Mouse (Mus musculus): ENCODE data around the gene BC030870. TPM values are rescaled to one million over a fixed set of nuclear protein-coding genes. Genes with fewer than 3 reads are reported as not detected.
"Not testable (repeated sequence)": the region's sequence is repeated elsewhere in the genome, so short reads cannot be mapped to it uniquely, and the experiment has no call there.

BC030870 gene
- not detected for total RNA-seq (2021)

DNA sequence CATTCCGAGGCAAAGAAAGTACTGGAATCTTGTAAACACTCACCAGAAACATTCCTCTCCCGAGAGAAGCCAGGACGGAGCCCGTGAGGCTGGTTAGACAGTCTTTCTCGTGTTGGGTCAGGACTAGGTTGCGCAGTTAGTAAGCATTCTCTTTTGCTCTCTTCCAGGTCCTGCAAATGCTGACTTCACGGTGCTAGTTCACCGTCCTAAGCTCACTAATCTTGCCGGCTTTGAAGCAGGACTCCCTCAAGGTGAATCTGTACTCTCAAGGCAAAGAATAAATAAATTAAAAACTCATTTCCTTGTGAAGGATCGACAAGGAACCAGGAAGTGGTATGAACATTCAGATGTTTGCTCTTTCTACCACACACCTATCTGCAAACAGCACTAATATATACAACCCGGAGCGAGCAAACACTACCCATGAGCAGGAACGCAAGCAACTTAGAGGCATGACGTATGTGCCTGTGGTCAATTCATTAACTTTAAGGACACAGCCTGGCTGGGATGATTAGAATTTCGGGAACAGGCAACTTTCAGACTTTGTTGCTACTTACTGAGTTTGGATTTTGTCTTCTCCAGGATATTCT is at the start of gene BC030870:
Gene BC030870 (minus strand): TSS at position 365 of the 590 bp plus-strand sequence.
- intact Hi-C loops (cut with DNase I): no loop called here
- no peak for DNase-seq (ENCODE audit: low spot score in 2 of 2)

GRCm38 (mm10) chr8:65174746-65175476 is 45.5 kb upstream of the BC030870 start:
- intact Hi-C loops (cut with DNase I): no loop called here
- no peak for DNase-seq (ENCODE audit: low spot score in 2 of 2)

GRCm38 (mm10) chr8:65169184-65169583 is 39.8 kb upstream of the BC030870 start:
- DNase-seq (ENCODE audit: low spot score in 2 of 2): no peak
- intact Hi-C loops (cut with DNase I): no loop called here

DNA sequence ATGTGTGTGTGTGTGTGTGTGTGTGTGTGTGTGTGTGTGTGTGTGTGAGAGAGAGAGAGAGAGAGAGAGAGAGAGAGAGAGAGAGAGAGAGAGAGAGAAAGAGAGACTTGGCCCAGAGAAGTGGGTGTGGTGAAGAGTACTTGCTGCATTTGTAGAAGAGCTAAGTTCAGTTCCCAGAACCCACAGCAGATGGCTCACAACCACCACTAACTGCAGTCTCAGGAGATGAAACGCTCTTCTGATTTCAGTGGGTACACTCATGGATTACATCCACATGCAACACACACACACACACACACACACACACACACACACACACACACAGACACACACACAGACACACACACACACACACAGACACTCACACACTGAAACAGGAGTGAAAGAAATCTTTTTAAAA is 31.3 kb upstream of the BC030870 start:
- DNase-seq (ENCODE audit: low spot score in 2 of 2): peak; percentile 16 to 30
- intact Hi-C loops (cut with DNase I): not testable (repeated sequence)

DNA sequence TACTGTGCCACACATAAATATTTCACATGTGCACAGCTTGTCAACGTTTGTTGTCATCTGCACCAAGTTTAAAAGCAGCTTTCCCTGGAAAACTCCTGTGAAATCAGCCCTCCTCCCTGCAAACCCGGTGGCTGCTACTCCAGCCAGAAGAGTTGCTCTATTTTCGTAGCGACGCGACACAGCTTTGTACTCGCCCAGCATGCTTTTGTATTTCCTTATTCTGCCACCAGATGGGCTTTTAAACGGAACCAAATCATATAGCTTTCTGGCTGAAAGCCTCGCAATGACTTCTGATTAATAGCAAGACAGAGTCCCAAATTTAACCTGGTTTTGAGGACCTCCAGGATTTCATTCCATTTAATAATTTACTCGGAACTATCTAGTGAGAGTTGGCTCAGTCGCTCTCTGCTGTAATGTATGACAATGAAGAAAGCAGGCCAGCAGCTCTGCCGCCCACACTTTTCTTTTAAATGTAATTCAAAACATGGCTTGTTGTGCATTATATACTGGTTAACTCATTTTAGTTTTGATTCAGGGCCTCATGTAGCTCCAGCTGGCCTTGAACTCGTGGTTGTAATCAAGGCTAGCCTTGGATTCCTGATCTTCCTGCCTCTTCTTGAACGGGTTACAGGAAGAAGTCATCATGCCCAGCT is 29.9 kb upstream of the BC030870 start:
- intact Hi-C loops (cut with DNase I): loop anchor here (5.0 kb wide), 1 partner anchor 1283 kb away; no protein-coding TSS in a partner anchor
- peak; percentile 22 to 26 for DNase-seq (ENCODE audit: low spot score in 2 of 2)

DNA sequence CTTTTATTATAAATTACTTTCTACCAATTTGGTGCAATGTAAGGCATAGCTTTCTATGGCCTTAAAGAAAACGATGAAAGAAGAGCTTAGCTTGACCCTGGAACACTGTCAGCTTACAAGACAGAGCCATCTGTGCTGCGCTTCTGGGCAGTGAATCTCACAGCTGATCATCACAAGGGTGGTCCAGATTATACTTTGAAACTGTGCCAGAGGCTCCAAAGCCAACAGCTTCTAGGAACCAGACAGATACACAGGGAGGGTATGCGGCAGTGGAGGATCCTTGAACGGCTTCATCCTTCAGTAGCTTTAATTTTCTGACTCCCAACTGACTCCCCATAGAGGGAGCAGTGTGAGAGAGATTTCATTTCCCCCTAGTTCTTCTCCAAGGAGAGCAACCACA is 28.5 kb upstream of the BC030870 start:
- no peak for DNase-seq (ENCODE audit: low spot score in 2 of 2)
- intact Hi-C loops (cut with DNase I): loop anchor here (5.0 kb wide), 1 partner anchor 1284 kb away; no protein-coding TSS in a partner anchor

GRCm38 (mm10) chr8:65138830-65139466 is 9.6 kb upstream of the BC030870 start:
- no peak for DNase-seq (ENCODE audit: low spot score in 2 of 2)
- intact Hi-C loops (cut with DNase I): loop anchor here (5.0 kb wide), 2 partner anchors 1303 to 1358 kb away; no protein-coding TSS in a partner anchor

DNA sequence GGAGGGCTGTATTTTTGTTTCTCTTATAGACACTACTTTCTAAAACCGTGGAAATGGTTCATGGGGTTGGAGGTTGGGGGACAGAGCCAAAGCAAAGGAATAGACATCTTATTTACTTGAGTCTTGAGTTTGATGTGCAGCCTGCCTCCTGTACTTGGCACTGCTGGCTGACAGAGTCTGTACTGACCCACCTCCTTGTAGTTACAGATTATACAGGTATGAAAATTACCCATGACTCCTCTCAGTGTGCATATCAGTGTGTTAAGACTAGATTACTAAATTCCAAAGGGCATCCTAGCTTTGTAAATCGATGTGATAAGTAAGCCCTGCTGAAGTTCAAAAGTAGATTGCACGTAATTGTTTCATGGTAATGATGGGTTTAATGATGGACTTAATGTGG is 2.9 kb downstream of the BC030870 start:
- no peak for DNase-seq (ENCODE audit: low spot score in 2 of 2)
- intact Hi-C loops (cut with DNase I): no loop called here

DNA sequence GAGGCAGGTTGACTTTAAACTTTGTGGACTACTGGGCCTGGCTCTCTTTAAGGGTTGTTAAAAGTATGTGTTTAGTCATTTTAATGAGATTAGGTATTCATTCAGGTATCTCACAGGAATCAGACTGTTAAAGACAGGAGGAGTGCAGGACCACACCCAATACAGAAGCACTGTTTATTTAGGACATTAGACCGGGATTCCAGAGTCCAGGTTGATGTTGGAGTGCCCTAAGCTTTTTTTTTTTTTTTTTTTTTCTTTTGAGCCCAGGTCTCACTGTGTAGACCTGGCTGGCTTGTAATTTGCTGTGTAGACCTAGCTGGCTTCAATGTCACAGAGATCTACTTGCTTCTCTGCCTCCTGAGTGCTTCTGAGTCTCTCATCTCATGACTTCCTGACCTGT is 3.3 kb downstream of the BC030870 start:
- intact Hi-C loops (cut with DNase I): no loop called here
- no peak for DNase-seq (ENCODE audit: low spot score in 2 of 2)

DNA sequence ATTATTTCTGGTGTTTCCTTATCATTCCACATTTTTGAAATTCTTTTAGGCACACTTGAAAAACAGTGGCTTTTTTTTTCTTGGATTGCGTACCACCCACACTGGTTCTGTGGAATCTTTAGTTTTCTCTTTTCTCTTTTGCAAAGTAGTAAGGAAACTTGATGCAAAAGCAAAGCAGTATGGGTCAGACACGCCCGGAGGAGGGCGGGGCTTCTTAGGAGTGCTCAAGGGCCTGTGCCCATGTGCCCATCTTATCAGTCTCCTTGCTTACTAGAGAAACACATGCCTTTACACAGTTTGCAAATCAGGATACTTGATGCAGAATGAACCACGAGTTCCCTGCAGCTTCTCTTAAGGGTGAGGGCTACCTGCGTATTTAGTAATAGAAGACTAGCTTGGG is 17.3 kb downstream of the BC030870 start:
- intact Hi-C loops (cut with DNase I): loop anchor here (10.0 kb wide), 1 partner anchor 147 kb away; no protein-coding TSS in a partner anchor
- DNase-seq (ENCODE audit: low spot score in 2 of 2): no peak

GRCm38 (mm10) chr8:65110285-65110691 is 19.1 kb downstream of the BC030870 start:
- peak; percentile 55 to 64 for DNase-seq (ENCODE audit: low spot score in 2 of 2)
- intact Hi-C loops (cut with DNase I): loop anchor here (1.0 to 10.0 kb wide), 3 partner anchors 20 to 145 kb away; no protein-coding TSS in a partner anchor

DNA sequence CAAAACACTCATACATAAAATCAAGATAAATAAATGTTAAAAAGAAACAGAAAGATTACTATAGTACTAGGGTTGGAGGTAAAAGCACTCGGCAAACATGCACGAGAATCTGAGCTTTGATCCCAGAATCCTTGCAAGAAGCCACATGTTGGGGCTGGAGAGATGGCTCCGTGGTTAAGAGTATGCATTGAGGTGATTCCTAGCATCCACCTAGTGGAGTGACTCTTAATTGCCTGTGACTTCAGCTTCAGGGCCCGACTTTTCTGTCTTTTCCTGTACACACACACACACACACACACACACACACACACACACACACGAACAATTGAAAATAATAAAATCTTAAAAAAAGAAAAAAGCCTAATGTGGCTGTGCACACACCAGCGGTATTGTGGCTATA is 20.4 kb downstream of the BC030870 start:
- no peak for DNase-seq (ENCODE audit: low spot score in 2 of 2)
- intact Hi-C loops (cut with DNase I): no loop called here

DNA sequence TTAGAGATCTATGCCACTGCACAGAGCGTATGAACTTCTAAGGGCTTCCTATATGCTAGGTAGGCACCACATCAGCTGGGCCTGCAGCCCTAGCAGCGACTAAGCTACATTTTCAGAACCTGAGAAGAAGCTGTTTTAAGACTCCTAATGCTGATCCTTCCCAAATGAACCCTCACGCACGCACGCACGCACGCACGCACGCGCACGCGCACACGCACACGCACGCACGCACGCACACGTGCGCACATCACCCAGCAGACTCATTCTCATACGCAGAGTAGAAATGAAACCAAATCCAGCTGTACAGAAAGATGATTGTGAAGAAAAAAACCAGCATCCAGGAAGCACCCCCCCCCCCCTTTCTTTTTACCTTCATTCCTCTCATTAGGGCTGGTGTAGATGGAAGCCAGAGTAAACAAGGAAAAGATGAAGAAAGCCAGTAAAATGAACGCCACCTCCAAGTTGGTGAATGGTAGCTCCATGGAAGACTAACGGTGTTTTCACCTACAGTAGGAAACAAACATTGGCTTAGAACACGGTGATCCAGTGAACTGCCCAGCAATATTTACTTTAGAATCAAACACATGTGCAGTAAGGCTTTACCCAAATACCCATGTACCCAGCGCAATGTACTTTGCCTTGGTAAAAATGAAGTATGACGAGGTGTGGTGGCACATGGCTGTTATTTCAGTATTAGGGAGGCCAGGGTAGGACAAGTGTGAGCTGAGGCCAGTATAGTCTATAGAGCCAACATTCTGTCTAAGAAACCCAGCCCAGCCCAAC is 21.2 kb downstream of the BC030870 start:
- DNase-seq (ENCODE audit: low spot score in 2 of 2): no peak
- intact Hi-C loops (cut with DNase I): no loop called here

GRCm38 (mm10) chr8:65104041-65104440 is 25.3 kb downstream of the BC030870 start:
- intact Hi-C loops (cut with DNase I): no loop called here
- DNase-seq (ENCODE audit: low spot score in 2 of 2): no peak

DNA sequence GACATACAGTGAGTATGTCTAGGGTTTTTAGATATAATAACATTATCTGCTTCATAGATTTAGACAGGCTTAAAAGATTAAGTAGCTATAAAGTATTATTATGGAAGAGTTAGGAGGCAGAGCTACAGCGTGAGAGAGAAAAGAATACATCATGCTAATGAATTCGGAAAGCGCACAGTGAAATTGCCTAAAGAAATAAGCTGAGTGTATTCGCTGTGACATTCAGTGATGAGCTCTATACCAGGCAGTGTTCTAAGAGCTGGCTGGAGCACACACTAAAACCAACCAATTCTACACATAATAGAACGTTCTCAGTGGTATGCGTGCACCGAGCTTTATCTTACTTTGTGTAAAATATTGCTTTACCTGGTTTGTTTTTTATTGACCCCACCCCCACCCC is 25.7 kb downstream of the BC030870 start:
- intact Hi-C loops (cut with DNase I): no loop called here
- DNase-seq (ENCODE audit: low spot score in 2 of 2): no peak

GRCm38 (mm10) chr8:65099735-65100134 is 29.6 kb downstream of the BC030870 start:
- DNase-seq (ENCODE audit: low spot score in 2 of 2): no peak
- intact Hi-C loops (cut with DNase I): no loop called here

DNA sequence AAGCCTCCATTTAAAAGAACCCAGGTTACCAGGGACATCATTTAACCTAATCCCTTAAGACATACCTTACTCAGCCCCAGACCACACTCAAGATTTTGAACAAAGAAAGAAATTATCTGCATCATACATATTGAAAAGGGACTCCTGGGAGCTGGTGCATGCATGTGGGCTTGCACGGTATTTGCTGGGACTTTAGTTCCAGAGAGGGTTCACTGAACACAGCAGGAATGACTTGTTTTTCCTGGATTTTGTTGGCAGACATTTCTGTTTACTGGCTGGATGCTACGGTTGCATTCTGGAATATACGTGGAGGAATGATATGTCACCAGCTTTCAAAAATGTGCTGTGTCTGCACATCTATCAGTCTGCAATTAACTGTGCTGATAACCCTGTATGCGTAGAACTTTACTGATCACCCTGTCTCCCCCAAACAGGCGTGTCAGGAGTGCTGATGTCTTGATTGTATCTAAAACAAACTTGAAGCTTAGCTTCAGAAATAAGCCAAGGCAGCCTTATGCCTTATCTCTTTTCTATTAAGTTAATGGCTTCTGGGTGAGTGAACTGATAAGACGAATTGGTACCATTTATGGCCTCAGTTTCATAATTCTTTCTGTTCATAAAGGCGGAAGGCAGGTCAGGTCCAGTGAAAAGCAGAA is 31.5 kb downstream of the BC030870 start:
- no peak for DNase-seq (ENCODE audit: low spot score in 2 of 2)
- intact Hi-C loops (cut with DNase I): no loop called here

DNA sequence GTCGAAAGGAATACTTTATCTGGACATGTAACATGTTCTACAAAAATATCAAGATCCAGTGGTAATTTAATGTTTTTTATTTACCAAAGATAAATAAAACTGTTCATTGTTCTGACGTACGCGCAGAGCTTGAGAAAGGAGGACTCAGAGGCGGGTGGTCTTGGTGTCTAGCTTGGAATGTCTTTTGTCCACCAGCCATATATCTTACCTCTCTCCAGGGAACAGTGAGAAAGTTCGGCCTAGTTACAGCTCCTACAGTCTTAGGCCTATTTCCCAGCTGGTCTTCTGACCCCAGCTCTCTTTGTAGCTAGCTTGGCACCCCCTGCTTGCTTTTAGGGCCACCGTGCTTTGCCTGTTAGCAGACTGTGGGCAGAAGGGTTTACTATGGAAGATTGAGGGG is 39.6 kb downstream of the BC030870 start:
- intact Hi-C loops (cut with DNase I): loop anchor here (1.0 kb wide), 1 partner anchor 21 kb away; no protein-coding TSS in a partner anchor
- DNase-seq (ENCODE audit: low spot score in 2 of 2): no peak

DNA sequence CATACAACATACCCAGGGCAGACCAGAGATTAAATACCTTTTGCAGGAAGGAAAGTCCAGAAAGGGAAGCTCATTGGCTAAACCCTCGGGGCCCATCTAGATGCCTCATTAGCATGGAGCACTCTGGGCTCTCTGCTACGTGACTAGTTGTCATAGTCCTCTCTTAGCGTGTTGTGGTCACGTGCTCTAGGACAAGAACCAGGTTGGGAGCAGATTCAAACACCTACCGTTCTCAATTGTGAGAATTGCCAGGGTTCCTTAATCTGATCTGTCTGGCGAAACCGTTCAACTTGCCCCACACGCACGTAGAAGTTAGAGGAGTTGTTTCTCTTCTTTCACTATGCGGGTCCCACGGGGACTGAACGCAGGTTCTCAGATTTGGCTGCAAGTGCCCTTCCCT is 41.2 kb downstream of the BC030870 start:
- intact Hi-C loops (cut with DNase I): no loop called here
- DNase-seq (ENCODE audit: low spot score in 2 of 2): no peak

Measured in left cerebral cortex, postnatal 36 days (tissue).